Mouse (Mus musculus) intestine, postnatal 0 days (tissue): ENCODE results near the gene Agtr1a. TPM values are rescaled to one million over a fixed set of nuclear protein-coding genes. Genes with fewer than 3 reads are reported as not detected.

Experiments
- ATAC-seq: fragments of 200-750 bp; cut with Nextera tagmentation; 2 replicates; pipeline ENCODE4 v1.8.0; 2017; ENCODE audit warnings: mild to moderate bottlenecking, moderate TSS enrichment, moderate library complexity
- H3K27ac ChIP-seq: fragments of 300-500 bp; sonication (generic); 2 replicates; pipeline ENCODE4 v1.5.1; 2014; ENCODE audit warnings: mild to moderate bottlenecking, low read depth, low read length, moderate library complexity
- H3K27me3 ChIP-seq: fragments of 300-500 bp; sonication (generic); replicated peaks from 2 replicates; pipeline ENCODE4 v1.6.1; 2014; ENCODE audit warnings: low read length, mixed read lengths; ENCODE audit not compliant: control insufficient read depth, insufficient read depth
- H3K36me3 ChIP-seq: fragments of 300-500 bp; sonication (generic); 2 replicates; pipeline ENCODE4 v1.6.1; 2014; ENCODE audit warnings: mild to moderate bottlenecking, moderate library complexity; ENCODE audit not compliant: control insufficient read depth, insufficient read depth
- H3K4me1 ChIP-seq: fragments of 300-500 bp; sonication (generic); replicated peaks from 2 replicates; pipeline ENCODE4 v1.6.1; 2014; ENCODE audit warnings: antibody characterized with exemption, low read length, mixed read lengths; ENCODE audit not compliant: control insufficient read depth, insufficient read depth
- H3K4me2 ChIP-seq: fragments of 300-500 bp; sonication (generic); replicated peaks from 2 replicates; pipeline ENCODE4 v1.6.1; 2014; ENCODE audit warnings: low read depth, mild to moderate bottlenecking, moderate library complexity
- H3K4me3 ChIP-seq: fragments of 300-500 bp; sonication (generic); 2 replicates; pipeline ENCODE4 v1.5.1; 2014; ENCODE audit warnings: low read depth, low read length
- H3K9ac ChIP-seq: fragments of 300-500 bp; sonication (generic); 2 replicates; pipeline ENCODE4 v1.6.1; 2014; ENCODE audit warnings: mild to moderate bottlenecking, low read depth, low read length
- H3K9me3 ChIP-seq: fragments of 300-500 bp; sonication (generic); 2 replicates; pipeline ENCODE4 v1.6.1; 2016; ENCODE audit warnings: mixed run types; ENCODE audit not compliant: control insufficient read depth
- CTCF ChIP-seq: sonication (generic); IDR thresholded peaks from 2 replicates; pipeline ENCODE4 v1.5.1; 2016; ENCODE audit warnings: low read depth, mild to moderate bottlenecking, control low read depth, antibody characterized with exemption, moderate library complexity
- WGBS: fragments of 180-500 bp; shearing (Covaris S2); extraction: QIAGEN DNeasy Blood & Tissue Kit; methylation state at CpG from one replicate; pipeline ENCODE4 v1.1.7; 2014; 5-methylcytosine and 5-hydroxymethylcytosine counted together
- polyA plus RNA-seq: library from polyadenylated mRNA; unstranded; fragments of >200 nt; fragmentation: Nextera tagmentation; extraction: Ambion mirVana; gene quantifications from 2 replicates; pipeline ENCODE4 v1.2.1, GENCODE M21; 2015

The Agtr1a gene
- 2.1 and 2.9 TPM in 2 replicates for polyA plus RNA-seq

DNA sequence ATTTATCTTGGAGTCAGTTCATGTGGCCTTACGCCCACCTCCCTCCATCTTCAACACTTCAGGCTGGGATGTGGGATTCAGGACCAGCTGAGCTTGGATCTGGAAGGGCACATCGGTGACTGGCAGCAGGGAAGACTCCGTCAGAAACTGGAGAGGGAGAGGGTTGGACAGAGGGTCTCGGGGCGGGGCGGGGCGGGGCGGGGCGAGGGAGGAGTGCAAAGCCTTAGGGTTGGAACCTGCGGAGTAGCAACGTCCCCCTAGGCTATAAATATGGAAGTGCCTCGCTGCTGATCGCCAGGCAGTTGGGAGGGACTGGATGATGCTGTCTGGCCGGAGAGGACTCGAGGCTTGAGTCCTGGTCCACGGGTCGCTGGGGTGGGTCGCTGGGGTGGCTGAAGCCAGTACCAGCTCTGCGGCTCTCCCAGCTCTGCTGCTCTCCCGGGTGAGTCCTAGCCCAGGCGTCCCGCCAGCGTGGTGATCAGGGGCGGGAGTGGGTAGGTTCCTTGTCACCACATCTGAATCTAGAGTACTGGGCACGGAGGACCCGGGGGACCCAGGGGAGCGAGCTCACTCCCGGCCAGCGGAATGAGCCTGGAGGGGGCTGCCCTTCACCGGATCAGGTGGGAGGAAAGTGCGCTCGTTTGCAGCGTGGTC lies at the start of gene Agtr1a:
Agtr1a (plus strand) TSS at position 294 of the 654 bp plus-strand sequence.
- Histone ChIP-seq H3K36me3 (no peaks in the 10 kb centered on the region), H3K27ac (no peak within 1 kb of the TSS), H3K27me3 (0 out of 2 replicates have a peak, but pooled peaks cover 3% of the 10 kb centered on the region), H3K9me3 (no peaks in the 10 kb centered on the region), H3K4me3 (peak within 1 kb of the TSS; percentile 41), H3K9ac (no peak within 1 kb of the TSS), H3K4me2 (peak within 1 kb of the TSS; percentile 77), H3K4me1 (no peaks in the 10 kb centered on the region)
- ATAC-seq = 0 out of 2 replicates have a peak, but pooled peaks have one; percentile 13
- 3% methylated on average over 33 of the region's 33 CpGs for WGBS
- TF ChIP-seq CTCF = no peak

DNA sequence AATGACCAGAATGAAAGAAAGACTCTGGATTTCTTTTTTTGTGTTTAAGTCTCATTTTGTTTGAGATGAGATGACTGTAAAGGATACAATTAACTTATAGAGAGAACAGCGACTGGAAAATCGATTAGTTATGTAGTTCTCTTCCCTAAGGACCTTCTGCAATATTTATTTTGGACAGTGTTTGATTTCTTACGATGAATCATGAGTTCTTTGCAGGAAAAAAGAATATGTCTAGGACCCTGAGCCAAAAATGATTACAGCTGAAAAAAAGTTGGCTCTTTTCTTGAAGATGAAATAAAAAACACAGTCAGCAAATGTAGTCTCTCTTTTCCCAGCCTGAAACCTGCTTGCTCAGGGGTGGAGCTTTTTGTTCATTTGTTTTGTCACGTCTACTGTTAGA lies 26.0 kb upstream of the Agtr1a start:
- Histone ChIP-seq H3K4me1 (no peaks in the 10 kb centered on the region), H3K9ac (no peak overlapping the region), H3K36me3 (no peaks in the 10 kb centered on the region), H3K4me2 (no peak overlapping the region), H3K27ac (no peak overlapping the region), H3K4me3 (no peak overlapping the region), H3K9me3 (no peaks in the 10 kb centered on the region), H3K27me3 (no peaks in the 10 kb centered on the region)
- no peak for ATAC-seq
- TF ChIP-seq CTCF = no peak
- 72% methylated on average over 4 of the region's 4 CpGs for WGBS

DNA sequence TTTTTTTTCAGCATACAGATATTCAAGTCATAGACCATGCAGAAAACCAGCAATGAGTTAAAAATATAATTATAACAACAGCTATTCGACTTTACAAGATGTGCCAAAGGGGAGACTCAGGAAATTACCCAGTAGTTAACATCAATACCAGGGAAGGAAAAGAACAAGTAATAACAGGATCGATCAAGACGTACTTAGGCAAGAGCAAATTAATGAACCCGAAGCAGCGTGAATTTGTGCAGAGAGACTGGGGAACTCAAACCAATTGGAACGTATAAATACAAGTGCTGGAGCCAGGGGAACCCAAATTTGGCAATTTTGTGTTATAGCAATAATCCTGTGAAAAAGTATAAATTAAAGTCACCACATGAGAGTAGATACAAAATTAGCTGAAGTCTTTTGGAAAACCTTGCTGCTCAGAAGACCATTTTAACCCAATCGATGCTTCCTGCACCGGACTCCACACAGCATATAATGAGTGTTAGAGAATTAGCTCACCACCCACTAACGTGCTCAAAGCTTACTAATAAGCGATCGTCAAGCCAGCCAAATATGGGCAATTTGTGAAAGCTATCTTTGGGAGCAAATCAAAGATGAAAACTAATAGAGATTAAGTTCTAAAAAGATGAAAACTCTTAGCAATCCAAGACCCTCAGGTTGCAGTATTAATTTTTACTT lies 11.4 kb upstream of the Agtr1a start:
- Histone ChIP-seq H3K9ac (no peak overlapping the region), H3K4me3 (no peak overlapping the region), H3K4me2 (no peak overlapping the region), H3K27me3 (no peaks in the 10 kb centered on the region), H3K9me3 (no peaks in the 10 kb centered on the region), H3K4me1 (no peaks in the 10 kb centered on the region), H3K27ac (no peak overlapping the region), H3K36me3 (no peaks in the 10 kb centered on the region)
- 86% methylated on average over 11 of the region's 11 CpGs for WGBS
- ATAC-seq = no peak
- no peak for TF ChIP-seq CTCF

DNA sequence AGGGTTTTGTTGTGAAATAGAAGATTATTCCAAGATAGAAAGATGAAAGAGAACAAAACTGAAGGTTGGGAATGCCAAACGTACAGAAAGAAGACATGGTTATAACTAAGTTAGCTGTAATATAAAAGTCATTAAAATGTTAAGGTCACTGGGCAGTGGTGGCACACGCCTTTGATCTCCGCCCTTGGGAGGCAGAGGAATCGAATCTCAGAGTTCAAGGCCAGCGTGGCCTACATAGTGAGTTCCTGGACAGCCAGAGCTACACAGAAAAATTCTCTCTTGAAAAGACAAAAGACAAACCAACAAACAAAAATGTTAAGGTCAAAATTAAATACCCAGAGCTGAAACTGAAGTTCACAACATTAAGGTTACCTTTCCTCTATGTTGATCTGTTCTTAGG lies 5.2 kb upstream of the Agtr1a start:
- no peak for ATAC-seq
- 72% methylated on average over 5 of the region's 5 CpGs for WGBS

DNA sequence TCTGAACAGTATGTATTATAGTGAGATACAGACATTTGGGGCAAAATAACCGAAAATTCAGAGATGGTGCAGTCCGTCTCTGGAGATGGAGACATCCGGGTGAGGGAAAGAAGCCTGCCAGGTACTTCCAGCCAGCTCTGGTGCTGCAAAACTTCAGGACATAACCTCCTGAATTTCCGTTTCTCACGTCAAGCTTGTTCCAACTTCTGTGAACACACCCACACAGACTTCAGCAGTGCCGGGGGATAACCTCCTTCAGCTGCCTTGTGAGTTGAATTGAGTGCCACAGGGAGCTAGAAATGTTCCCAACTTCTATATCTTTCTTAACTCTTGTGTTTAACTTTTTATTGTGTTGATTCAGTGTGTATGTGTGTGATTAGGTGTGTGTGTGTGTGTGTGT lies 4.4 kb upstream of the Agtr1a start:
- no peak overlapping the region for H3K27ac ChIP-seq
- no peak overlapping the region for H3K4me3 ChIP-seq
- ATAC-seq = no peak
- H3K27me3 ChIP-seq = 0 out of 2 replicates have a peak, but pooled peaks cover 3% of the 10 kb centered on the region
- WGBS = 81% methylated on average over 6 of the region's 6 CpGs
- no peaks in the 10 kb centered on the region for H3K4me1 ChIP-seq
- H3K4me2 ChIP-seq = no peak overlapping the region
- no peaks in the 10 kb centered on the region for H3K36me3 ChIP-seq
- no peak for TF ChIP-seq CTCF
- no peaks in the 10 kb centered on the region for H3K9me3 ChIP-seq
- no peak overlapping the region for H3K9ac ChIP-seq

More for the DNA sequence above, 5.2 kb upstream of the Agtr1a start:
- no peaks in the 10 kb centered on the region for H3K27me3 ChIP-seq
- TF ChIP-seq CTCF = no peak
- no peak overlapping the region for H3K4me3 ChIP-seq
- H3K4me2 ChIP-seq = no peak overlapping the region
- no peak overlapping the region for H3K9ac ChIP-seq
- no peaks in the 10 kb centered on the region for H3K9me3 ChIP-seq
- no peak overlapping the region for H3K27ac ChIP-seq
- no peaks in the 10 kb centered on the region for H3K36me3 ChIP-seq
- H3K4me1 ChIP-seq = no peaks in the 10 kb centered on the region

DNA sequence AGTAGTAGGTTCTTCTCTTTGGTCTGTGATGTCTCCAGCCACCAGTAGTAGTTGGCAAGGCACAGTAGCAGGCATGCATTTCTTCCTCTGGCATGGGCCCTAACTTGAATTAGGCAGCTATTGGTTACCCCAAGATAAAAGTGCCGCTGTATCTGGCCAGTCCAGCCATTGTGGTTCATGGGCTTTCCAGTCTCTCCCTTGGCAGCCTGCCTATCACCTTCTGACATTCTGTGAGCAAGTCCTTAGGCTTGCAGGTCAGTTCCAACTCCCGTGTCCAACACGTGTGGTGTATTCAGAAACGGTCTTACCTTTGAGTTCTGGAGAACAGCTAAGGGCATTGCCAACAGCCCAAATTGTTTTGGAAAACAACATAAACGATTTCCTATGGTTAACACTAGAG lies 3.7 kb upstream of the Agtr1a start:
- 85% methylated on average over 5 of the region's 5 CpGs for WGBS

More for the DNA sequence above, 3.7 kb upstream of the Agtr1a start:
- H3K27me3 ChIP-seq = 0 out of 2 replicates have a peak, but pooled peaks cover 3% of the 10 kb centered on the region
- H3K9ac ChIP-seq = no peak overlapping the region
- H3K9me3 ChIP-seq = no peaks in the 10 kb centered on the region
- no peak for ATAC-seq
- no peak for TF ChIP-seq CTCF
- H3K4me3 ChIP-seq = no peak overlapping the region
- no peaks in the 10 kb centered on the region for H3K4me1 ChIP-seq
- H3K36me3 ChIP-seq = no peaks in the 10 kb centered on the region
- H3K27ac ChIP-seq = no peak overlapping the region
- no peak overlapping the region for H3K4me2 ChIP-seq
